Mouse (Mus musculus): ENCODE results near the gene Cacna1c.

The Cacna1c gene

DNA sequence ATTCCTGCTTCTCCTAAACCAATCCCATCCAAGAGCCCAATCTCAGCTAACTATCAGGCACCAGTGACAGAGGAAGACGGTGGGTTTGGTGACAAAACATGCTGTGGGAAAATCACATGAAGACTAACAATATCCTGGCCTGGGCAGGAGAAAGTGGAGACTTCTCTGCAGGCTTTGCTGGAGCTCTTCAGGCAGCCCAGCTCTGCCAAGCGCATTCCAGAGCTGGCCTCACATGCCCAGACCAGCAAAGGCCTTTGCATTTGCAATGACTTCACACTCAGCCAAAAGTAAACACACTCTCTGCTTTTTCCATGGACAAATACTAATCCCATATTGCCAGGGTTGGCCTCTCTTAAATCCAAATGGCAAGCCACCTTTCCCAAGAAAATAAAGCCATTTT is 144.5 kb downstream of the Cacna1c start:
- DNase-seq (ENCODE audit: low spot score): no peak

DNA sequence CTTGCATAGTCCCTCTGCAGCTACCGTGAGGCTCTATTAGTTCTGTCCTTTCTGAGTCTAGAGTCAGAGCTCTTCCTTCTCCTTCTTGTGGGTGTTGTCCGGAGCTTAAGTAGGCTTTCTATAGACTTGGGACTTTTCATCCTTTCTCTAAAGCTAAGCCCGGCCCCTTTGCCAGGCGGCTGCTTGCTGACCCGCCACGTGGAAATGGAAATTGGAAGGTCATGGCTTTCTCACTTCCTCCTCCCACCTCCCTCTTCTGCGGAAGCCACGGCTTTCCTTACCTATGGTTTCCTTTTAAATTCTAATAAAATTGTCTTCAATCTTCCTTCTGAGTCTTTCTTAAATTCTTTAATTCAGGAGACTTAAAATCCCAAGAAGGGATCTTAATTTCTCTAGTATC is 148.9 kb downstream of the Cacna1c start:
- no peak for DNase-seq (ENCODE audit: low spot score)

DNA sequence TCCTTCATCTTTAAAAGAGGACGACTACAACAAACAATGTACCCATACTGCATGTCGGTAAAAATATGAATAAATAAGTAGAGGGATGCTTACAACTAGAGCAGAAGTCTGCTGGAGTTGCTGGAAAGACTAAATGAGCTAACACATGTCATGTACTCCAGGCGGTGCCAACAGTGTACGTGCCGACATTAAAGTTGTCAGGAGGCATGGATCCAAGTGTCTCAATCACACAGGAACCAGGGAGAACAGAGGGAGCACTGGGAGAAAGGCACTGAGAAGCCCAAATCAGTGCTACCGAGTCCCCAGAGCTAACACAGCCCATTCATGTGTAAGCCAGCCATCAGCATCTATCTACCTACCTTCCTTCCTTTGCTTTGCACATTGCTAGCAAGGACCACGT is 150.7 kb downstream of the Cacna1c start:
- no peak for DNase-seq (ENCODE audit: low spot score)

DNA sequence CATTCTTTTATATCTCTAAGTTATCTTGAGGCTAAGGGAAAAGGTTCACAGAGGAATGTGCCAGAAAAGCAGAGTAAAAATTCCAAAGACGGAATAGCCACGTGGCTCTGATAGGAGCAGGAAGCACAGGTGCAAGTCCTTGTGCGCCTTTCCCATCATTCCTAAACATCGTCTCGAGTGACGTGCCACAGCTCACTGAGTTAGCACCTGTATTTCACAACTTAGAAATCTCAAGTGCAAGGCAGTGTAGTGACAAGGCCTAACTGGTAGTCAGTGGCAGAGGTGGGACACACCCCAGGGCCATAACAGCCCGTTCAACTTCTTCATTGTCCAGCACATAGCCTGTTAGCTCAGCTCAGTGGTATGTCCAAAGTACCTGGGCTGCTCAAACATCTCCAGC is 152.1 kb downstream of the Cacna1c start:
- no peak for DNase-seq (ENCODE audit: low spot score)

DNA sequence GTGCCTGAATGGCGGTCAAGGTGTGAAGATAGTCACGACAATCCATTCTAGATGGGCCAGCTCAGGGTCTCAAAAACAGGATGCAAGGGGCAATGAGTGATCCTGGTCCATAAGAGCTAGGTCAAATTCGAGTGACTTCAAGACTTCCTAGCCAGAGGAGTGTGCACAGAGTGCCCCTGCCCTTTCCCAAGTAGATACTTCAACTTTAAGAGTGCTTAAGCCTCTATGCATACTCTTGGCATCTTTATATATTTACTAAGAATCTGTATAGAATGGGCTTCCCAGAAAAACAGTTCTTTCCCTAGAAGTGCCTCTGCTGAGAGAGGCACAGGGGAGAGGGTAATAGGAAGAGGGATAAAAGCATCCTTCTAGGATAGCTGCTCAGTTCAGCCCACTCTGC is 153.4 kb downstream of the Cacna1c start:
- DNase-seq (ENCODE audit: low spot score): no peak

- no peak for DNase-seq (ENCODE audit: low spot score)
Observed at GRCm38 (mm10) chr6:119040961-119041360, 155.3 kb downstream of the Cacna1c start.

DNA sequence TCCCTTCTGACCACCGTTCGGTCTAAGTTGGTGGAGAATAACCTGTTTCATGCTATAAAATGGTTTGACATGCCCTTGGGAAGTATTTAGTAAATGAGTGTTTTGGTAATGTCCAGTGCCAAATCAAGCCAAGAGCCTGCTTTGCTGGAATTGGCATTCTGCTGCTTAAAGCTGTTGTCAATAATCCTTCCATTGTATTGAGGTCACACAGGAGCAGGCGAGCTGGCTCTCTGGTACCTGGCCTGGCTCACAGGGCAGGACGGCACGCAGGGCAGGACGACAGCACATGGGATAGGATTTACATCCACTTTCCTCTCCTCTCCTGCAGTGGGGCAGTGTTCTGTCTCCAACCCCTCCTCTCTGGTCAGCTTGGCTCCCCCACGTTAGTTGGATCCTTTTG is 156.4 kb downstream of the Cacna1c start:
- no peak for DNase-seq (ENCODE audit: low spot score)

GRCm38 (mm10) chr6:119039293-119039692 is 156.9 kb downstream of the Cacna1c start:
- no peak for DNase-seq (ENCODE audit: low spot score)

- no peak for DNase-seq (ENCODE audit: low spot score)
Observed at GRCm38 (mm10) chr6:119037815-119038214, 158.4 kb downstream of the Cacna1c start.

GRCm38 (mm10) chr6:119037047-119037446 is 159.2 kb downstream of the Cacna1c start:
- DNase-seq (ENCODE audit: low spot score): no peak

- DNase-seq (ENCODE audit: low spot score): no peak
Observed at GRCm38 (mm10) chr6:119035361-119035760, 160.9 kb downstream of the Cacna1c start.

DNA sequence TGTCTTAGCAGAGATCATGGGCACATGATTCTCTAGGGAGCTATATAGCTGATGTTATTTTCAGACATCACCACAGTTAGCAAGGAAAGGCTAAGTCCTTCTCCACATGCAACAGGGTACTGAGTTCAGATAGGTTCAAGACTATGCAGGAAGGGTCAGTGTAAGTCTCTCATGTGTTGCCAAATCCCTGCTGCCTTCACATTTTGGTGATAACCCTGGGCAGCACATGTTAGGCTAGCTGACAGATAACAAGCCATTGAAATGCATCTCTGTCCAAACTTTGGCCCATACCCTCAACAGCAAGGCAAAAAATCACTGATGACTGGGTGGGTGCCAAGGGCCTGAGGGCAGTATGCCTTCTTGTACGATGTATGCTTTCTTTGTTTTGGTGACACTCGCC is 161.3 kb downstream of the Cacna1c start:
- DNase-seq (ENCODE audit: low spot score): no peak

DNA sequence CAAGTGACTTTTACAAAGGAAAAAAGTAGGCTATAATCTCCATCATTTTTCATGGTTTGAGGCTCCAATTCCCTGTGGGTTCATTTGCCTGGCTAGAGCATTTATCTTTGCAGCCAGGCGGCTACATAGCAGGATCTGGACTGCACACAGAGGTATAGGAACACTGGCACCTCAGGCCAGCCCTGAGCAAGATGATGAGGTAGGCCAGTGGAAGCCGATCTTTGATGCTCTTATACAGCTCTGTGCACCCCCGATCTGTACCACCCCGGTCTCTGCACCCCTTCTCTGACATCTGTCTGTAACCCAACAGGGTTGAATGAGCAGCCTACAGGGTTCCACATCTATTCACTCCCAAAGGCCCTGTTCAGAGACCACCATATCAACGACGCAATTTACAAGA is 168.3 kb downstream of the Cacna1c start:
- DNase-seq (ENCODE audit: low spot score): no peak

DNA sequence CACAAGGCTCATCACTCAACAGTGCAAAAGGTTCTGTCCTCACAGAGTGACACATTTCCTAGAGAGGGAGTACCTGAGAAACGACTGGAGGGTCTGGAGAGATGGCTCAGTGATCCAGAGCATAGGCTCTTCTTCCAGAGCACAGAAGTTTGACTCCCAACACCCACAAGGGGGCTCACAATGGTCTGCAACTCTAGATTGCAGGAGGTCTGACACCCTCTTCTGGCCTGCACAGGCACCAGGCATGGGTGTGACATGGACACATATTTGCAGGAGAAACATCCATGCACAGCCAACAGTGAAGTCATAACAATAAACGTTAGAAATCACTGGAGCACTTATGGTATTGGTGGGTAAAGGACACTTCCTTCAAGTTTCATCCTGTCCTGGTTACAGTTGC is 173.4 kb downstream of the Cacna1c start:
- DNase-seq (ENCODE audit: low spot score): no peak

DNA sequence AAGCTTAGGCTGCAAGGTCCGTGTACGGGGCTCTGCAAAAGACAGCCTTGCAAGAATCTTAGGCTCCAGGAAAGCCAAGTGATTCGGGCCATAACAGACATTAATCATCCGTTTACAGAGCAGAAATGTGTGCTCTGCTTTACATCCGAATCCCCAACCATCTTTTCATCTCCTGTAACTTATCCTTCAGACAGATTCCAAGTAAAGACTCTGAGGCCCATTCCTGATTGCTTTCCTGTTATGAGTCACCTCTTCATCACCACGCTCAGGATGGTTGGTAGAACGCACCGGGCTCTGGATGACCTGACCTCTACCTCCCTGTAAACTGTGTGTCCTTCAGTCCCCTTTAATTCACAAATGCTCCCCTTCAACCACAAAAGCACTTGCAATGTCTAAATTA is 175.0 kb downstream of the Cacna1c start:
- DNase-seq (ENCODE audit: low spot score): no peak

- DNase-seq (ENCODE audit: low spot score): no peak
Observed at GRCm38 (mm10) chr6:119018956-119019355, 177.3 kb downstream of the Cacna1c start.

GRCm38 (mm10) chr6:119018256-119018655 is 178.0 kb downstream of the Cacna1c start:
- no peak for DNase-seq (ENCODE audit: low spot score)

- DNase-seq (ENCODE audit: low spot score): no peak
Observed at GRCm38 (mm10) chr6:119017498-119017897, 178.7 kb downstream of the Cacna1c start.

GRCm38 (mm10) chr6:119015346-119015745 is 180.9 kb downstream of the Cacna1c start:
- DNase-seq (ENCODE audit: low spot score): no peak

DNA sequence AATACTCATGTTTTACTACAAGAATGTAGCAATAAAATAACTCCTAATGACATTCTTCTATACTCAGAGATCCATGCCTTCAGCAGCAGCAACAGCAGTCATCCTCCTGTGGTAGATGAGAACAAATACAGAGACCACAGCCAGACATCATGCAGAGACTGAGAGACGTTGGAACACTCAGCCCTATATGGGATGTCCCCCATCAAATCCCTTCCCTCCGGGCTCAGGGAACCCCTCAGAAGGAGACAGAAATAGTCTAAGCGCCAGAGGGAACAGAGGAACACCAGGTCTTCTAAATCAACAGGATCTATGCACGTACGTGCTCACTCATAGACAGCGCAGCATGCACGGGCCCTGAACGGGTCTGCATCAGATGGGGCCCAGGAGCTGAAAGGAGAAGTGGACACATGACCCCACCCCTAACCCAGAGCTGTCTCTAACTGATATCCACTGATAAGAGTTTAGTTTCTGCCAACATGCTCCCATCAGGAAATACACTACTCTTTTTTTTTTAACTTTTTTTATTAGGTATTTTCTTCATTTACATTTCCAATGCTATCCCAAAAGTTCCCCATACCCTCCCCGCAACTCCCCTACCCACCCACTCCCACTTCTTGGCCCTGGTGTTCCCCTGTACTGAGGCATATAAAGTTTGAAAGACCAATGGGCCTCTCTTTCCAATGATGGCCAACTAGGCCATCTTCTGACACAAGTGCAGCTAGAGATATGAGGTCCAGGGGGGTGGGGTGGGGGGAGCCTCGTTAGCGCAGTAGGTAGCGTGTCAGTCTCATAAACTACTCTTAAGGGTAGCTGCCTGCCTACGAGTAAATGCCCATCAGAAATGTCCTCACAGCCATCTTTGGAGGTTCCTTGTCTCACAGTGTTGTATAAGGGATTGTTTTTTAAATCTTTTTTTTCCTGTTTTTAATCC is 182.8 kb downstream of the Cacna1c start:
- DNase-seq (ENCODE audit: low spot score): peak; percentile 18

DNA sequence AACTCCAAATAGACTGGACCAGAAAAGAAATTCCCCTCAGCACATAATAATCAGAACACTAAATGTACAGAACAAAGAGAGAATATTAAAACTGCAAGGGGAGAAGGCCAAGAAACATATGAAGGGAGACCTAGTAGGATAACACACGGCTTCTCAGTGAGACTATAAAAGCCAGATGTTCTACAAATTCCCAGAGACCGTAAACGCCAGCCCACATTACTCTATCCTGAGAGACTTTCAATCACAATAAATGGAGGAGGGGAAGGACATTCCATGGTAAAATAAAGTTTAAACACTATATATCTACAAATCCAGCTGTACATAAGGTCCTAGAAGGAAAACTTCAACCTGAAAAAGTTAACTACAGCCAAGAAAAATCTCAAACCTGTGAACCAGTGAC is 185.3 kb downstream of the Cacna1c start:
- no peak for DNase-seq (ENCODE audit: low spot score)

GRCm38 (mm10) chr6:119009526-119009925 is 186.7 kb downstream of the Cacna1c start:
- DNase-seq (ENCODE audit: low spot score): no peak

DNA sequence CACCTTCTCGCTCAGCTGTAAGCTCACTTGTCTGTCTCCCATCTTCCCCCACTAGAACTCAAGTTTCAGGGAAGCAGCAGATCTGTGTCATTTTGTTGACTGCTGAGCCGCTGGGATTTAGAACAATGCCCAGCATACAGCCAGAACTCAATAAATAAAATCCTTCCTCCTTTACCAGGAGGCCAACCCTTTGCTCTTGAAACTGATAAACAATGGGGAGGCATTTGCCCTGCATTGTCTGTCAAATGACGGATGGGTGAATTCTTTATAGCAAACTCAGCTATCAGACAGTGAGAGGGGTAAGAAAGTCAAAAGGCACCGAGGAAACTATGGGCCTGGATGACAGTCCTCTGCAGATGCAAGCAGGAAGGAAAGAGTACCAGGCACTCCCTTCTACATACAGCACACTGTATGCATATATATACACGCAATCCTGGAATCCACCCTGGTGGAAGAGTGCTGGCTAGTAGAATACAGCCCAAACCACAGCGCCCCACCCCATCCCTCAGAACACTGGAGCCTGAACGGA is 187.5 kb downstream of the Cacna1c start:
- DNase-seq (ENCODE audit: low spot score): no peak

- no peak for DNase-seq (ENCODE audit: low spot score)
Observed at GRCm38 (mm10) chr6:119004596-119004995, 191.6 kb downstream of the Cacna1c start.
